Mouse (Mus musculus): ENCODE measurements around the gene Nisch.

DNA sequence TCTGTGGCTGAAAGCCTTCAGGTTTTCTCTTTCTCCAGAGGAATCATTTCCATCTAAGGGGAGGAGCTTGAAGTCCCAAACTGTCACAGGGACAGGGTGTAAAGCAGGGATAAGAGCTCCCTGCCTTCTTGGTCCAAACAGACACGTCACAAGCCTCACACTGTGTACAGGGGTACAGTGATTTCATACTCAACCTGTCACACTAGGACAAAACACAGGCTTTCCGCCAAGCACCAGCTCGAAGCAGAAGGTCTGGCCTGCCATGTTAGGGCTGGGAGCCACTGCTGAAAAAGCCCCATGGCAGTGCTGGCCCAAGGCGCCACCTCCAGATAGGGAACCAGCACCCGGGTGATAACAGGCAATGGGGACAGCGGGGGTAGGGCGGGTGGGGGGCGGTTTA is 52.7 kb downstream of the Nisch start:
- TF ChIP-seq CTCF (IDR thresholded peaks at IDR 0.05; ENCODE audit: control insufficient read depth, insufficient read depth, insufficient read length) (no peak), MYOD1 (IDR thresholded peaks at IDR 0.05; ENCODE audit: control insufficient read depth, insufficient read length, low read depth) (no peak), CEBPB (IDR thresholded peaks at IDR 0.05; ENCODE audit: low read depth) (no peak)
